Mouse (Mus musculus) heart, embryonic 12.5 days (tissue): ENCODE results near the gene Gm17545. TPM values are rescaled to one million over a fixed set of nuclear protein-coding genes. Genes with fewer than 3 reads are reported as not detected.

Experiments used
- ATAC-seq: fragments of 200-750 bp; cut with Nextera tagmentation; 2 replicates; pipeline ENCODE4 v1.8.0; 2017; ENCODE audit warnings: moderate TSS enrichment, moderate library complexity; ENCODE audit not compliant: insufficient number of reproducible peaks, low FRiP score
- H3K27ac ChIP-seq: fragments of 300-500 bp; sonication (generic); 2 replicates; pipeline ENCODE4 v1.5.1; 2016; ENCODE audit warnings: mild to moderate bottlenecking, moderate library complexity; ENCODE audit not compliant: poor library complexity, severe bottlenecking
- H3K27me3 ChIP-seq: fragments of 300-500 bp; sonication (generic); replicated peaks from 2 replicates; pipeline ENCODE4 v1.6.1; 2016; ENCODE audit warnings: mild to moderate bottlenecking, moderate library complexity
- H3K36me3 ChIP-seq: fragments of 300-500 bp; sonication (generic); 2 replicates; pipeline ENCODE4 v1.6.1; 2016; ENCODE audit warnings: mild to moderate bottlenecking, moderate library complexity
- H3K4me1 ChIP-seq: fragments of 300-500 bp; sonication (generic); replicated peaks from 2 replicates; pipeline ENCODE4 v1.6.1; 2016; ENCODE audit warnings: mild to moderate bottlenecking
- H3K4me2 ChIP-seq: fragments of 300-500 bp; sonication (generic); 2 replicates; pipeline ENCODE4 v1.6.1; 2016; ENCODE audit warnings: mild to moderate bottlenecking, moderate library complexity
- H3K4me3 ChIP-seq: fragments of 300-500 bp; sonication (generic); 2 replicates; pipeline ENCODE4 v1.5.1; 2016; ENCODE audit warnings: mild to moderate bottlenecking
- H3K9ac ChIP-seq: fragments of 300-500 bp; sonication (generic); 2 replicates; pipeline ENCODE4 v1.6.1; 2016; ENCODE audit warnings: mild to moderate bottlenecking, moderate library complexity
- H3K9me3 ChIP-seq: fragments of 300-500 bp; sonication (generic); replicated peaks from 2 replicates; pipeline ENCODE4 v1.6.1; 2016; ENCODE audit warnings: mild to moderate bottlenecking, moderate library complexity
- WGBS: fragments of 180-500 bp; shearing (Covaris S2); methylation state at CpG from one replicate; pipeline ENCODE4 v1.1.7; 2016; 5-methylcytosine and 5-hydroxymethylcytosine counted together
- polyA plus RNA-seq: library from polyadenylated mRNA; unstranded; fragments of >200 nt; fragmentation: Nextera tagmentation; extraction: Ambion mirVana; gene quantifications from 2 replicates; pipeline ENCODE4 v1.2.1, GENCODE M21; 2016

Gene Gm17545
- polyA plus RNA-seq, 1 experiment from 2014 or later, result not detected

DNA sequence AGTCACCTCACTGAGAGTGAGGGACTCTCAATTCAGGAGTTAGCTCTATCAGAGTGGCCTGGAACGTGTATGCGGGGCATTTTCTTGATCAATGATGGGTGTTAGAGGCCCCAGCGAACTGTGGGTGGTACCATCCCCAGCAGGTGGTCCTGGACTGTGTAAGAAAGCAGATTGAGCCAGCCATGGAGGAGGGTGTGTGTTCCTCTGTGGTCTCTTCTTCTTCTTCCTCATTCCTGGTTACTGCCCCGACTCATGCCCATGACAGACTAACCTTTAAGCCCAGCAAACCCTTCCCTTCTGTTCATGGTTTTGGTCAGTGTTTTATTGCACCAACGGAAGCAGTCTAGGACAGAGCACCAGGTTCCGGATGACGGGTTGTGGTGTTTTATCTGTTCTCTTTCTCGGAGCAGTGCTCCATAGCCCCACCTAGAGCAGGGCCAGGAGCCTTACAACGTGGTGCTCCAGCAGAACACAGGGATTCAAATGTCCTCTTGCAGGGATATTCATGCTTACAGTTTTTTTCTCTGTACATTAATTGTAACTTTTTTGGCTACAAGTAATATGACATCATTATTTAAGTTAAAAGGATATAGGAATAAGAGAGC is 40.2 kb downstream of the Gm17545 start:
- H3K27me3 ChIP-seq, result no peaks in the 10 kb centered on the region
- no peaks in the 10 kb centered on the region for H3K4me1 ChIP-seq
- no peak overlapping the region for H3K4me2 ChIP-seq
- WGBS, result 77% methylated on average over 9 of the region's 9 CpGs
- ATAC-seq, result no peak
- no peaks in the 10 kb centered on the region for H3K36me3 ChIP-seq
- H3K4me3 ChIP-seq, result no peak overlapping the region
- H3K9me3 ChIP-seq, result 0 out of 2 replicates have a peak, but pooled peaks cover 2% of the 10 kb centered on the region
- no peak overlapping the region for H3K27ac ChIP-seq
- H3K9ac ChIP-seq, result no peak overlapping the region

DNA sequence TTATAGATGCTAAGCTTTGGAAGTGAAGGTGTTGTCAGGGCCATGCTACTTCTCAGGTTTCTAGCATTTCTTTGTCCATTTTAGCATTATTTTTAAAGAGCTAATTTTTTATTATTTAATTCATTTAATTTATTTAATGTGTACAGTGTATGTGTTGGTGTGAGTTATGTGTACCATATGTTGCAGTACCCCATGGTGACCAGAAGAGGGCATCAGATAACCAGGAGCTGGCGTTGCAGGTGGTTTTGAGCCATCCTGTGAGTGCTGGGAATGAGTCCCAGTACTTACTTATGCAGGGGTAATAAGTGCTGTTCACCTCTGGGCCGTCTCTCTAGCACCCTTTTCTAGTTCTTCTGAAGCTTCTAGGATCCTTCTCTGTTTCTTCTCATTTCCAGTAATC is 41.0 kb downstream of the Gm17545 start:
- Histone ChIP-seq H3K9ac (no peak overlapping the region), H3K27ac (no peak overlapping the region), H3K4me1 (no peaks in the 10 kb centered on the region), H3K36me3 (no peaks in the 10 kb centered on the region), H3K27me3 (no peaks in the 10 kb centered on the region), H3K9me3 (0 out of 2 replicates have a peak, but pooled peaks cover 2% of the 10 kb centered on the region), H3K4me3 (no peak overlapping the region), H3K4me2 (no peak overlapping the region)
- no peak for ATAC-seq
- 79% methylated on average over 2 of the region's 2 CpGs for WGBS

DNA sequence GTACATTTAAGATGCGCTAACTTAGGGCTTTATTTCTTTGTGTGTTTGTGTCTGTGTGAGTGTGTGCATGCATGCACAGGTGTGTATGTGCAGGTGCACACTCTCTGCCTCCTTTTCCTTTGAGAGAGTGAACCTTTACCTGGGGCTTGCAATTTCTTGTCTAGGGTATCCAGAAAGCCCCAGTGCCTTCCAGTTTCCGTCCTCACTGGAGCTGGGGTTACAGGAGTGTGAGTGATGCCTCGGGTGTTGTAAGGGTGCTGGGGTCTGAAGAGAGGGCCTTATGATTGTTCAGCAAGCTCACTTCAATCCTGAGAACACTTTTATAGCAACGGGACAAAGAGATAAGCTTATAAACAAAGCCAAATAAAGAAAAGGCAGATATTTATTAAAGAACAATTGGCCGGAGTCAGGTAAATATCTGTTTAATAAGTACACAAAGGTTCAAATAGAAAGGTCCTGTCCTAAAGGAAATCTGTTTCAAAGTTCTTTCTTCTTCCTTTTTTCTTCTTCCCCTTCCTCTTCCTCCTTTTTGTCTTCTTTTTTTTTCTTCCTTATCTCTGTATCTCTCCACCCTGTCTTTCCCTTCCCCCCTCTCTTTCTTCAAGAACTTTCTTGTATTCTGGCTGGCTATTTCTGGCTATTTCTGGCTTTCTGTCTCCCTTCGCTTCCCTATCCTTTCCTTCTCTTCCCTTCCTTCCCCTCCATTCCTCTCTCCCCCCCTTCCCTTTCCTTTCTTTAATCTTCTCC is 43.1 kb downstream of the Gm17545 start:
- H3K9me3 ChIP-seq, result 0 out of 2 replicates have a peak, but pooled peaks cover 2% of the 10 kb centered on the region
- 76% methylated on average over 6 of the region's 6 CpGs for WGBS
- no peaks in the 10 kb centered on the region for H3K27me3 ChIP-seq
- H3K9ac ChIP-seq, result no peak overlapping the region
- H3K4me2 ChIP-seq, result no peak overlapping the region
- no peak overlapping the region for H3K4me3 ChIP-seq
- no peak for ATAC-seq
- H3K27ac ChIP-seq, result no peak overlapping the region
- no peaks in the 10 kb centered on the region for H3K36me3 ChIP-seq
- H3K4me1 ChIP-seq, result no peaks in the 10 kb centered on the region

DNA sequence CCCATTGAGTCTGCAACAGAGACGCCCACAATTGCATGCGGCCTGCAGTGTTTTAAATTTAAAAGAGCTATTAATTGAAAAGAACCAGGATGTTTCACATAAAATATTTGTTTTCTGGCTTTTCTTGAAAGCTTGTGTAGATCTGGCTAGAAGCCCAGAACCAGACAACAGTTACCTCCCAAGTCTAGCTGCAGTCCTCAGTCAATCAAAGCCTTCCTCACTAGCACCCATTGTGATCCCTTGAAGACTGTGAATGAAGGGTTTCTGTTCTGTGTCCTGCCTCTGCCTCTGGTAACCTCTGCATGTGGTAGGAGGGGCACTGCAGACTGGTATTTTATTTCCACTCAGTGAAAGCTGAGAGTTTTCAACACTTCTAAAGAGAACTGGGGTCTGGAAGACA is 48.9 kb downstream of the Gm17545 start:
- H3K4me2 ChIP-seq, result no peak overlapping the region
- H3K27me3 ChIP-seq, result no peaks in the 10 kb centered on the region
- no peaks in the 10 kb centered on the region for H3K36me3 ChIP-seq
- WGBS, result 90% methylated on average over 2 of the region's 2 CpGs
- peaks cover 14% of the 10 kb centered on the region for H3K4me1 ChIP-seq
- H3K9me3 ChIP-seq, result no peaks in the 10 kb centered on the region
- H3K9ac ChIP-seq, result no peak overlapping the region
- no peak for ATAC-seq
- H3K27ac ChIP-seq, result no peak overlapping the region
- H3K4me3 ChIP-seq, result no peak overlapping the region

DNA sequence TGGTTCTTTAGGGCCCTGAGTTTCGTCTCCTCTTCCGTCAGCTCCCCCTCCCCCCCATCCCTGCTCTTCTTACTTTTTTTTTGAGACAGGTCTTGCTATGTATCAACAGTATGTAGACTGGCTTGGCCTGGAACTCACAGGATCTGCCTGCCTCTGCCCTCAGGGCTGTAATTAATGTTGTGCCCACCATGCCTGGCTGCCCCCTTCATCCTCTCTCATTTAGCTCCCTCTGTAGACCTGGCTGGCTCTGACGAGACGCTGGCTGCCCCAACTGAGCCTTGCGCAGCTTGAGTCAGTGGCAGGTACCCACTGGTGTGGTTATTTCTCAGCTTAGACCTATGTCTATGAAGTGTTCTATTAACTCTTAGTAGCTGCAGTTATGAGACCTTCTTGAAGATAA is 49.5 kb downstream of the Gm17545 start:
- 82% methylated on average over 5 of the region's 5 CpGs for WGBS
- Histone ChIP-seq H3K9me3 (no peaks in the 10 kb centered on the region), H3K36me3 (no peaks in the 10 kb centered on the region), H3K4me3 (no peak overlapping the region), H3K4me1 (peaks cover 14% of the 10 kb centered on the region), H3K9ac (no peak overlapping the region), H3K27me3 (no peaks in the 10 kb centered on the region), H3K4me2 (no peak overlapping the region), H3K27ac (no peak overlapping the region)
- ATAC-seq, result no peak

DNA sequence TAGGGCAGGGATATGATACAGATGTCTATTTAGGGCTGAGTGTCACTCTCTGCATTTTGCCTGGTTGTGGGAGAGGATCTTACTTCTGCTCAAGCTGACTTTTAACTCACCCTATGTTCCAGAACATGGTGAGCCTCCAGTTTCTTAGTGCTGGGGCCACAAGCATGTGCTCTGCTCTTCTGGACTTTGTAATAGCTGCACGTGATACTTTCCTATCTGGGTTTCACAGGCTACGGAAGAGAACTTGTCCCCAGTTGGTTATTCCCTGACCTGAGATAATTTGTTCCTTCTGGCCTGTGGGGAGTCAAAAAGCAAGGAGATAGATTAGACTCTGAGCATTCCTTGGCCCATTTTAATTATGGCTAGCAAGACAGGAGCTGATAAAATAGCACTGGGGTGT is 51.5 kb downstream of the Gm17545 start:
- Histone ChIP-seq H3K4me1 (peaks cover 14% of the 10 kb centered on the region), H3K27ac (no peak overlapping the region), H3K36me3 (no peaks in the 10 kb centered on the region), H3K9ac (no peak overlapping the region), H3K4me3 (no peak overlapping the region), H3K9me3 (no peaks in the 10 kb centered on the region), H3K4me2 (no peak overlapping the region), H3K27me3 (no peaks in the 10 kb centered on the region)
- 21% methylated on average over 2 of the region's 2 CpGs for WGBS
- no peak for ATAC-seq

Other genes with a start within 250 kb of the Gm17545 start
- gene Zfp809, start 228.6 kb upstream of the Gm17545 start, polyA plus RNA-seq, result 19.1 and 20.0 TPM in 2 replicates
- 4.1 and 4.8 TPM in 2 replicates for gene Zfp599, start 194.4 kb upstream of the Gm17545 start, polyA plus RNA-seq
- 14.4 and 15.9 TPM in 2 replicates for gene Zfp810, start 146.6 kb upstream of the Gm17545 start, polyA plus RNA-seq
- gene Anln, start 65.1 kb upstream of the Gm17545 start, polyA plus RNA-seq, result 62.3 and 65.6 TPM in 2 replicates
- 2.0 and 2.5 TPM in 2 replicates for gene 9530077C05Rik, start 42.8 kb upstream of the Gm17545 start, polyA plus RNA-seq
- gene Rp9, start 15.5 kb downstream of the Gm17545 start, polyA plus RNA-seq, result 48.1 and 51.6 TPM in 2 replicates
- gene Bbs9, start 21.4 kb downstream of the Gm17545 start, polyA plus RNA-seq, result 7.8 and 8.0 TPM in 2 replicates